Mouse (Mus musculus) liver, embryonic 14.5 days (tissue): ENCODE measurements around the gene Grk1. TPM values are rescaled to one million over a fixed set of nuclear protein-coding genes. Genes with fewer than 3 reads are reported as not detected.

Source experiments
- ATAC-seq: fragments of 200-750 bp; cut with Nextera tagmentation; 2 replicates; pipeline ENCODE4 v1.8.0; 2017; ENCODE audit warnings: moderate number of reproducible peaks, mild to moderate bottlenecking, moderate library complexity; ENCODE audit not compliant: insufficient read depth
- DNase-seq, 3 experiments: peaks; one replicate each; pipeline ENCODE4 v3.0.0-alpha.2; 2012 to 2013; ENCODE audit warnings: low read depth in 3 of 3, low spot score in 3 of 3
- H3K27ac ChIP-seq: fragments of 300-500 bp; sonication (generic); 2 replicates; pipeline ENCODE4 v1.5.1; 2014; ENCODE audit warnings: moderate library complexity, mild to moderate bottlenecking, control low read depth, inconsistent platforms
- H3K27me3 ChIP-seq: fragments of 300-500 bp; sonication (generic); 2 replicates; pipeline ENCODE4 v1.6.1; 2014; ENCODE audit warnings: mild to moderate bottlenecking, low read length, moderate library complexity; ENCODE audit not compliant: control insufficient read depth, insufficient read depth
- H3K36me3 ChIP-seq: fragments of 300-500 bp; sonication (generic); replicated peaks from 2 replicates; pipeline ENCODE4 v1.6.1; 2014; ENCODE audit warnings: low read depth; ENCODE audit not compliant: control insufficient read depth, insufficient read depth
- H3K4me1 ChIP-seq, 2 experiments: fragments of 200-500 bp in 1 of 2; fragments of 300-500 bp in 1 of 2; sonication (generic) in 1 of 2; replicated peaks; 2 replicates each; pipeline ENCODE4 v1.6.1; 2012 to 2014; ENCODE audit warnings: antibody characterized with exemption in 1 of 2, inconsistent platforms in 1 of 2, low read length in 1 of 2; ENCODE audit not compliant: control insufficient read depth in 2 of 2, insufficient read depth in 2 of 2
- H3K4me2 ChIP-seq: fragments of 300-500 bp; sonication (generic); 2 replicates; pipeline ENCODE4 v1.6.1; 2014; ENCODE audit warnings: low read depth, mild to moderate bottlenecking, control low read depth, moderate library complexity
- H3K4me3 ChIP-seq, 2 experiments: fragments of 200-500 bp in 1 of 2; fragments of 300-500 bp in 1 of 2; sonication (generic) in 1 of 2; 2 replicates each; pipeline ENCODE4 v1.5.1; 2012 to 2014; ENCODE audit warnings: low read depth in 2 of 2, low read length in 2 of 2, mild to moderate bottlenecking in 2 of 2, control low read depth in 1 of 2, inconsistent platforms in 1 of 2, moderate library complexity in 1 of 2; ENCODE audit not compliant: insufficient read depth in 1 of 2
- H3K9ac ChIP-seq: fragments of 300-500 bp; sonication (generic); replicated peaks from 2 replicates; pipeline ENCODE4 v1.6.1; 2014; ENCODE audit warnings: mild to moderate bottlenecking, control low read depth, moderate library complexity
- H3K9me3 ChIP-seq: fragments of 300-500 bp; sonication (generic); 2 replicates; pipeline ENCODE4 v1.6.1; 2016; ENCODE audit warnings: low read length, mixed read lengths; ENCODE audit not compliant: control insufficient read depth
- CTCF ChIP-seq: IDR thresholded peaks from 2 replicates; pipeline ENCODE4 v1.5.1; 2016; ENCODE audit warnings: antibody characterized with exemption, low read depth, control low read depth
- EP300 ChIP-seq: IDR thresholded peaks from 2 replicates; pipeline ENCODE4 v1.6.1; 2016; ENCODE audit warnings: antibody characterized with exemption, low read depth
- WGBS: fragments of 180-500 bp; shearing (Covaris S2); extraction: QIAGEN DNeasy Blood & Tissue Kit; methylation state at CpG from one replicate; pipeline ENCODE4 v1.1.7; 2014; ENCODE audit not compliant: insufficient replicate concordance; 5-methylcytosine and 5-hydroxymethylcytosine counted together
- polyA plus RNA-seq, 2 experiments: library from polyadenylated mRNA; depleted of rRNA in 1 of 2; stranded (reverse) in 1 of 2; unstranded in 1 of 2; fragments of >200 nt; fragmentation: Nextera tagmentation in 1 of 2; extraction: Ambion mirVana in 1 of 2; gene quantifications; 2 replicates each; pipeline versions ENCODE4 v1.2.1 to v1.2.3; 2012 to 2014

Gene Grk1
- polyA plus RNA-seq, 2 experiments, result 0.01 to 0.04 TPM

DNA sequence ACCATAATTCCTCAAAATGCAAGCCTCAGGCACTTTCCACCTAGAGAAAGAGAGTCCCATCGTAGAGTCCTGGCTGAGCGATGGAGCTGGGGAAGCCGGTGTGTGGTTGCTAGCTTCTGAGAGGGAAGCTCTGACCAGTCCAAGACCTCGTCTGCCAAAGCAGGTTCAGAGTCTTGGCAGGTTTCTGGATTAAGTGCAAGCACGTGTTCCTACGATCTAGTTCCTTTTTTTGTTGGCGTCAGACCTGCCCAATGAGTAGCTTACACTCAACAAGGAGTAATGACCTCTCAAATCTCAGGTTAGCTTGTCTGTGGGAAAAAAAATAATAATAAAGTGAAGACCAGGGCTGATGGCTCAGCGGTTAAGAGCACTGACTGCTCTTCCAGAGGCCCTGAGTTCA is 17.2 kb upstream of the Grk1 start:
- Histone ChIP-seq H3K4me3 (no peak overlapping the region), H3K27me3 (no peaks in the 10 kb centered on the region), H3K4me2 (no peak overlapping the region), H3K36me3 (no peaks in the 10 kb centered on the region), H3K4me1 (peaks cover 0 to 2% of the 10 kb centered on the region in 2 experiments; a peak in 1 of 4 replicates), H3K9ac (no peak overlapping the region), H3K9me3 (no peaks in the 10 kb centered on the region), H3K27ac (no peak overlapping the region)
- 40% methylated on average over 8 of the region's 8 CpGs for WGBS
- no peak for DNase-seq
- TF ChIP-seq EP300 (no peak), CTCF (no peak)
- no peak for ATAC-seq

DNA sequence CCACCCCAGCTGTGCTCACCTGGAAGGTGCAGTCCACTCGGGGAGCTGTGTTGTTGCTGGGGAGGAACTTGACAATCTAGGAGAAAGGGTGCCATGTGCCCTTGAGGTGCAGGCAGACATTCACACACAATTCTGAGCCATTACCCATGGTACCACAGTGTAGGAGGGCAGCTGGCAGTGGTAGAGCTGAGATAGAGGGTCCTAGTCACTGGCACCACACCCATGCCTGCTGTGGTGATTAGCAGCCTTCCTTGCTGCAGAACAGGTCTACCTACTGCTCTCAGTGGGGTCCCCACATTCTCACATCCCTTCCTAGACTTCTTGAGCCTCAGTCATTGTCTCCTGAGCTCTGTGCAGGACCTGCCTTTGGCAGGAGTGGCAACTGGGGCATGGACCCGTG is 16.1 kb upstream of the Grk1 start:
- no peaks in the 10 kb centered on the region for H3K27me3 ChIP-seq
- H3K9me3 ChIP-seq, result no peaks in the 10 kb centered on the region
- H3K4me3 ChIP-seq, result no peak overlapping the region
- no peak overlapping the region for H3K9ac ChIP-seq
- H3K4me2 ChIP-seq, result no peak overlapping the region
- H3K27ac ChIP-seq, result no peak overlapping the region
- H3K36me3 ChIP-seq, result no peaks in the 10 kb centered on the region
- peaks cover 0 to 2% of the 10 kb centered on the region in 2 experiments; a peak in 1 of 4 replicates for H3K4me1 ChIP-seq
- DNase-seq (no peak), ATAC-seq (no peak)
- TF ChIP-seq EP300 (no peak), CTCF (no peak)
- WGBS, result 52% methylated on average over 2 of the region's 2 CpGs

DNA sequence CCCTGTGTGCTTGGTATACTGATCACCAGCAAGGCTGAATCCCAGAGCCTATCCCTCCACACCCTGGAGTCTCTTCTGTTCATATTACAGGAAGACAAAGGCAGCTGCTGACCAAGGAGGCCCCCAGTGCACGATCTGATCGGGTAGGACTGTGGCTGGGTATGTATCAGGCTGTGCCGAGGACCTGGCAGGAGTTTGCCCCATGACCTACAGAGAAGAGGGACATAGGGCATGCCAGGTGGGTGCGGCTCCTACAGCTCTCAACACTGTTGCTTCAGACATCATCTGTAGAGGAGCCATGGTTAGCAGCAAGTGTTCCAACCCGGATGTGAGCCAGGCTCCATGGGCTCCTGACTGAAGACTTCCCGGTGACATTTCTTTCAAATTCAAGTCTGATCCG is 11.0 kb upstream of the Grk1 start:
- no peaks in the 10 kb centered on the region for H3K36me3 ChIP-seq
- no peaks in the 10 kb centered on the region for H3K4me1 ChIP-seq
- no peak overlapping the region for H3K4me3 ChIP-seq
- no peak overlapping the region for H3K4me2 ChIP-seq
- WGBS, result 71% methylated on average over 7 of the region's 7 CpGs
- no peak for DNase-seq
- no peak overlapping the region for H3K27ac ChIP-seq
- H3K9me3 ChIP-seq, result no peaks in the 10 kb centered on the region
- no peaks in the 10 kb centered on the region for H3K27me3 ChIP-seq
- TF ChIP-seq EP300, result no peak
- ATAC-seq, result no peak
- H3K9ac ChIP-seq, result no peak overlapping the region

DNA sequence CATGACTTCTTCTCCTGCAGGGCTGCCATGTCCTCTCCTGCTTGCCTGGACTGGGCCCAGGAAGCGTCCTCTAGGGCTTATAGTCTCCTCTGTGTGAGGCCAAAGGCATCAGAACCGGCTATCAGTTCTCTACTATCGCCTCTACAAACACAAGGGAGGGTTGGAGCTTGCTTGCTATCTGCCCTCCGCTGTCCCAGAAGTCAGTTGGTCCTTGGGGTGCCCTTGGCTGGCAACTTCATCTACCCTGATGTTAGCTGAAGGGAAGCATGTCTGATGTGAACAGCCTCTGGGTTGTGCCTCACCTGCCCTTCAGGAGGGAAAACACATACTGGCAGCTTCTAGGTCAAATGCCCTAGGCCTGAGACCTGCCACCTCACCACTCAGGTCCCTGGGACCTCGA is 8.2 kb upstream of the Grk1 start, which contains the start of gene Atp4b:
Gene Atp4b (minus strand): TSS at position 101 of the 400 bp plus-strand sequence.
- TF ChIP-seq CTCF (no peak), EP300 (no peak)
- ATAC-seq (no peak), DNase-seq (no peak)
- Histone ChIP-seq H3K36me3 (no peaks in the 10 kb centered on the region), H3K27me3 (no peaks in the 10 kb centered on the region), H3K4me1 (no peaks in the 10 kb centered on the region), H3K9me3 (no peaks in the 10 kb centered on the region), H3K9ac (no peak within 1 kb of the TSS), H3K4me2 (no peak within 1 kb of the TSS), H3K4me3 (no peak within 1 kb of the TSS), H3K27ac (no peak within 1 kb of the TSS)
- WGBS, result 59% methylated on average over 5 of the region's 5 CpGs

DNA sequence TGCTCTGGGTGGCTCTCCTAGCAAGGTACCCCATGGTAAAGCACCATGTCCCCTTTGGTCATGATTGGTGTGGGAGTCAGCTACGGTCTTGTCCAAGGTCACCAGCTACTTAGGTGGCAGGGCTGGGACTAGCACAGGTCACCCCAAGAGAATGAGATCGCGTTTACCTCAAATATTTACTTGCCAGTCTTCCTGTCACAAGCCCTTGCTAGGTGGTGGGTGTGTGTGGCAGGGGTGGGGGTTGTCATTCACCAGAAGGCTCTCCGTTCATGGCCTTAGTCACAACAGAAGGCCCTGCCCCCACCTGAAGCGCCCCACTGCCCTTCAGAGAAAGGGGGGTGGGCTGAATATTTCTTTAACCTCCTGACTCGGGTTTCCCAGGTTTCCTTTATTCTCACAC is 1.4 kb upstream of the Grk1 start:
- no peak for TF ChIP-seq CTCF
- TF ChIP-seq EP300, result no peak
- Histone ChIP-seq H3K9me3 (no peaks in the 10 kb centered on the region), H3K4me2 (no peak overlapping the region), H3K4me1 (peaks cover 0 to 1% of the 10 kb centered on the region in 2 experiments; a peak in 1 of 4 replicates), H3K36me3 (no peaks in the 10 kb centered on the region), H3K27me3 (no peaks in the 10 kb centered on the region), H3K9ac (no peak overlapping the region), H3K4me3 (no peak overlapping the region), H3K27ac (no peak overlapping the region)
- DNase-seq (no peak), ATAC-seq (no peak)
- WGBS, result 44% methylated on average over 6 of the region's 6 CpGs
